Mouse (Mus musculus) liver, embryonic 15.5 days (tissue): ENCODE data around the gene Olfr453. TPM values are rescaled to one million over a fixed set of nuclear protein-coding genes. Genes with fewer than 3 reads are reported as not detected.
A peak's percentile ranks its signal among the peaks of the same experiment; 100 is the strongest.

Experiments
- ATAC-seq: fragments of 200-750 bp; cut with Nextera tagmentation; 2 replicates; pipeline ENCODE4 v1.8.0; 2017; ENCODE audit warnings: moderate number of reproducible peaks, mild to moderate bottlenecking, moderate library complexity; ENCODE audit not compliant: insufficient read depth
- H3K27ac ChIP-seq: fragments of 300-500 bp; sonication (generic); replicated peaks from 2 replicates; pipeline ENCODE4 v1.5.1; 2015; ENCODE audit warnings: mild to moderate bottlenecking, inconsistent platforms
- H3K27me3 ChIP-seq: fragments of 300-500 bp; sonication (generic); 2 replicates; pipeline ENCODE4 v1.6.1; 2015; ENCODE audit warnings: mild to moderate bottlenecking, inconsistent platforms
- H3K36me3 ChIP-seq: fragments of 300-500 bp; sonication (generic); replicated peaks from 2 replicates; pipeline ENCODE4 v1.6.1; 2015; ENCODE audit warnings: moderate library complexity, mild to moderate bottlenecking, inconsistent platforms
- H3K4me1 ChIP-seq: fragments of 300-500 bp; sonication (generic); replicated peaks from 2 replicates; pipeline ENCODE4 v1.6.1; 2015; ENCODE audit warnings: inconsistent platforms
- H3K4me2 ChIP-seq: fragments of 300-500 bp; sonication (generic); 2 replicates; pipeline ENCODE4 v1.6.1; 2015; ENCODE audit warnings: moderate library complexity, mild to moderate bottlenecking, inconsistent platforms
- H3K4me3 ChIP-seq: fragments of 300-500 bp; sonication (generic); replicated peaks from 2 replicates; pipeline ENCODE4 v1.5.1; 2015; ENCODE audit warnings: mild to moderate bottlenecking, inconsistent platforms
- H3K9ac ChIP-seq: fragments of 300-500 bp; sonication (generic); 2 replicates; pipeline ENCODE4 v1.6.1; 2015; ENCODE audit warnings: moderate library complexity, mild to moderate bottlenecking, inconsistent platforms
- H3K9me3 ChIP-seq: fragments of 300-500 bp; sonication (generic); replicated peaks from 2 replicates; pipeline ENCODE4 v1.6.1; 2016; ENCODE audit warnings: inconsistent platforms
- WGBS: fragments of 180-500 bp; shearing (Covaris S2); methylation state at CpG from one replicate; pipeline ENCODE4 v1.1.7; 2015; ENCODE audit warnings: mixed read lengths; ENCODE audit not compliant: insufficient replicate concordance; 5-methylcytosine and 5-hydroxymethylcytosine counted together
- polyA plus RNA-seq: library from polyadenylated mRNA; unstranded; fragments of >200 nt; fragmentation: Nextera tagmentation; extraction: Ambion mirVana; gene quantifications from 2 replicates; pipeline ENCODE4 v1.2.1, GENCODE M21; 2015

The Olfr453 gene
- polyA plus RNA-seq = not detected in 2 replicates

GRCm38 (mm10) chr6:42739071-42739470, at the start of gene Olfr453:
Gene Olfr453 (plus strand): TSS chr6:42739371.
- Histone ChIP-seq H3K4me2 (no peak within 1 kb of the TSS), H3K27ac (no peak within 1 kb of the TSS), H3K9ac (no peak within 1 kb of the TSS), H3K27me3 (no peaks in the 10 kb centered on the region), H3K4me3 (no peak within 1 kb of the TSS), H3K4me1 (no peaks in the 10 kb centered on the region), H3K9me3 (no peaks in the 10 kb centered on the region), H3K36me3 (no peaks in the 10 kb centered on the region)
- no peak for ATAC-seq
- 86% methylated on average over 1 of the region's 1 CpGs for WGBS

DNA sequence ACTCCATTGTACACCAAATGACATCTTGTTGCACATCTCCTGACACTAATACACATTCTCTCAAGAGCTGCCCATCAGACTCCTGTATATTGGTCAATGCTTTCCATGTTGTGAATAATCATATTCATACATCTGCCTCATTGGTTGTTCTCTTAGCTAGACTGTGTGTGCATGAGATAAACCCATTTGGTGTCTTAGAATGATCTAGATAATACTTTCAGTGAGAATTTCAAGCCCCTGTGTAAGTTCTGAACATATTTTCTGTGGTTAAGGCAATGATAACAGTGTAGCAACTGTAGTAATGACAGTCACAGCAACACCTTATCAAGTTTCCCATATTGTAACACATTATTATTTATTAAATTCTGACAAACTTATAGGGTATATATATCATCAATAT, 49.4 kb upstream of the Olfr453 start:
- Histone ChIP-seq H3K4me1 (peaks cover 25% of the 10 kb centered on the region), H3K36me3 (no peaks in the 10 kb centered on the region), H3K27ac (no peak overlapping the region), H3K9me3 (no peaks in the 10 kb centered on the region), H3K4me2 (no peak overlapping the region), H3K4me3 (no peak overlapping the region), H3K9ac (no peak overlapping the region), H3K27me3 (no peaks in the 10 kb centered on the region)
- peak; percentile 56 for ATAC-seq

DNA sequence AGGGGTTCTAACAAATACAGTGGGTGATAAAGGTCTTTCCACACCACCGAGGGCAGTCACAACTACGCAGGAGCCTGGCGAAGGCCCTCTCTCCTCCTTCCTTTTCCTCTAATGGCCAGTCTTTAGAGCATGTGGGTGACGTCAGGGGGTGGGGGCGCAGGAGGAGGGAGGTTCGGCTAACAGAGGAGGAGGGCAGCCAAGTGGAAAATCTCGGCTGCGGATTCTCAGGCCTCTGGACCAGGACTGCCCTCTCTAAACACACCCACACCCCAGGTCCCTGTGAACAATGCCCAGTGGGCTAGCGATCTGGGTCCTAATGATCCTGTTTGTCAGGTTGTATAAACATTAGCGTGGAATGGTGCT, 47.0 kb upstream of the Olfr453 start:
- H3K4me1 ChIP-seq = peaks cover 25% of the 10 kb centered on the region
- no peaks in the 10 kb centered on the region for H3K27me3 ChIP-seq

GRCm38 (mm10) chr6:42692517-42693190, 46.5 kb upstream of the Olfr453 start:
- H3K9ac ChIP-seq = peak overlapping the region; percentile 35
- peak overlapping the region; percentile 62 for H3K4me3 ChIP-seq
- ATAC-seq = peak; percentile 72
- H3K4me2 ChIP-seq = peak overlapping the region; percentile 73
- H3K27ac ChIP-seq = peak overlapping the region; percentile 6; the same call in 1 of the 2 replicates
- no peaks in the 10 kb centered on the region for H3K36me3 ChIP-seq
- WGBS = under 1% methylated on average over 32 of the region's 32 CpGs
- peaks cover 25% of the 10 kb centered on the region for H3K4me1 ChIP-seq
- H3K9me3 ChIP-seq = no peaks in the 10 kb centered on the region
- no peaks in the 10 kb centered on the region for H3K27me3 ChIP-seq

More for the DNA sequence above, 47.0 kb upstream of the Olfr453 start:
- WGBS = under 1% methylated on average over 10 of the region's 10 CpGs
- Histone ChIP-seq H3K36me3 (no peaks in the 10 kb centered on the region), H3K27ac (no peak overlapping the region), H3K9ac (peak overlapping the region; percentile 35; the same call in 1 of the 2 replicates), H3K4me3 (peak overlapping the region; percentile 62), H3K4me2 (peak overlapping the region; percentile 73), H3K9me3 (no peaks in the 10 kb centered on the region)
- peak; percentile 53 for ATAC-seq

- H3K4me3 ChIP-seq = peak within 1 kb of the TSS; percentile 41
- H3K27me3 ChIP-seq = no peaks in the 10 kb centered on the region
- no peaks in the 10 kb centered on the region for H3K36me3 ChIP-seq
- H3K9ac ChIP-seq = no peak within 1 kb of the TSS
- 12% methylated on average over 28 of the region's 28 CpGs for WGBS
- no peaks in the 10 kb centered on the region for H3K9me3 ChIP-seq
- 0 out of 2 replicates have a peak, but pooled peaks have one; percentile 47 for ATAC-seq
- peak within 1 kb of the TSS; percentile 58 for H3K4me2 ChIP-seq
- H3K27ac ChIP-seq = no peak within 1 kb of the TSS
- no peaks in the 10 kb centered on the region for H3K4me1 ChIP-seq
Measured at GRCm38 (mm10) chr6:42709291-42710211, 29.6 kb upstream of the Olfr453 start, which contains the start of gene Tcaf1. Gene Tcaf1 (minus strand): TSS chr6:42710088.

- H3K9ac ChIP-seq = no peak overlapping the region
- no peak overlapping the region for H3K4me3 ChIP-seq
- no peaks in the 10 kb centered on the region for H3K36me3 ChIP-seq
- no peaks in the 10 kb centered on the region for H3K4me1 ChIP-seq
- no peak overlapping the region for H3K27ac ChIP-seq
- no peak overlapping the region for H3K4me2 ChIP-seq
- WGBS = 37% methylated on average over 8 of the region's 8 CpGs
- ATAC-seq = no peak
- H3K9me3 ChIP-seq = no peaks in the 10 kb centered on the region
- no peaks in the 10 kb centered on the region for H3K27me3 ChIP-seq
Measured at GRCm38 (mm10) chr6:42714668-42715067, 24.5 kb upstream of the Olfr453 start.

GRCm38 (mm10) chr6:42717973-42718372, 21.2 kb upstream of the Olfr453 start:
- Histone ChIP-seq H3K9ac (no peak overlapping the region), H3K9me3 (no peaks in the 10 kb centered on the region), H3K27ac (no peak overlapping the region), H3K4me2 (no peak overlapping the region), H3K36me3 (no peaks in the 10 kb centered on the region), H3K27me3 (no peaks in the 10 kb centered on the region), H3K4me1 (no peaks in the 10 kb centered on the region), H3K4me3 (no peak overlapping the region)
- ATAC-seq = no peak

DNA sequence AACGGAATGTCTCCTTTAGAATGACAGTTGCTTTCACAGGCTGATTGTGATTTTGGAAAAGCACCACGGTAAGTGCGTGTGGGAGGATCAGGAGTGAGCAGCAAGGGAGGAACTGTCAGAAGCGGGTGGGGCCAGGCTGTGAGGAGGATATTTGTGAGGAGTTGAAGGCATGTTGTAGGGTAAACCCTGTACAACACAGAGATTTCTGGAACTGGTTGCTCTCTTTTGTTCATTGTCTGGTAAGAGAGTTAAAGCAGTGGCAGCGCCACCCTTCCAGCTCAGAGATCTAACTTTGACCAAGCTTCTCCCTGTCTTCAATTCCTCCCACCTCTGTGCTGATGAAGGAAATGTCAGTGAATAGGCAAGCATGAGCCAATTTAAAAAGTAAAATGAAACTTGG, 3.1 kb downstream of the Olfr453 start:
- WGBS = 48% methylated on average over 5 of the region's 5 CpGs

DNA sequence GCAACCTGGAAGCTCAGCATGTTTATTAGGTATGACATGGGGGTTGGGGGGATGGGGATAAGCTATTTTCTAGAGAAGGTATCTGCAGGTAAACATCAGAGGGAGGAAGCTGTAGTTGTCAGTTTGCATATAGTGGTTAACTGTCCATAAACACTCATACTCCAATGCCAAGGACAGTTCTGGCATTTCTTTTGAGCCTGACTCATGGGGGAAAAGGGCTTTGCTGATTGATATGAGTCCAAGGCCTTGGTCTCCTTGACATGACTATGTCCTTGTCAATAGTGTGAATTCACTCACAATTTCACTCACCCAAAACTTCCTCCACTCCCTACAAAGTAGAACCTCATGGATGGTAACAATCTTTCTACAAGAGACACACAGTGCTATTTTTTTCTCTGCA, 8.7 kb downstream of the Olfr453 start:
- Histone ChIP-seq H3K9me3 (no peaks in the 10 kb centered on the region), H3K4me2 (no peak overlapping the region), H3K4me3 (no peak overlapping the region), H3K27ac (no peak overlapping the region), H3K36me3 (no peaks in the 10 kb centered on the region), H3K27me3 (no peaks in the 10 kb centered on the region), H3K9ac (no peak overlapping the region), H3K4me1 (no peaks in the 10 kb centered on the region)
- ATAC-seq = no peak

More for the DNA sequence above, 3.1 kb downstream of the Olfr453 start:
- no peak overlapping the region for H3K4me3 ChIP-seq
- H3K27ac ChIP-seq = no peak overlapping the region
- H3K27me3 ChIP-seq = no peaks in the 10 kb centered on the region
- no peaks in the 10 kb centered on the region for H3K9me3 ChIP-seq
- ATAC-seq = no peak
- no peaks in the 10 kb centered on the region for H3K4me1 ChIP-seq
- H3K9ac ChIP-seq = no peak overlapping the region
- no peaks in the 10 kb centered on the region for H3K36me3 ChIP-seq
- no peak overlapping the region for H3K4me2 ChIP-seq

DNA sequence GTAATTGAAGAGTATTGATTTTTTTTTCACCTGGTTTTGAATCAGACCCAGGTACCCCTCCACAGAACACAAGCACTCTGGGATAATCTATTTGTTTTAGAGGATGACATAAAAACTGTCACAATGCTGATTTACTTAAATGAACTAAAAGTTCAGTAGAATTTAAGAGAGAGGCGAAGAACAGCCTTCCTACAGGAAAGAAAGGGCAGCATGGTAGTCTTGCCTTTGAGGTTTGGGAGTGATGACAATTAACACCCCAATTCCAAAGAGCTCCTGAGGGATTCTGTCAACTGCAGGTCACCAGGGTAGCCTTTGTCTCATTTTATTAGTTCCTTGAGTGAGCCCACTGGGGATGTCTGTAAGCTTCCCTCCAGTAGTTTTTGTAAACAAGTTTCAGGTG, 16.9 kb downstream of the Olfr453 start, which contains the start of gene Olfr38:
Gene Olfr38, plus strand, starts transcription at position 301 of the 400 bp plus-strand sequence.
- H3K27me3 ChIP-seq = no peaks in the 10 kb centered on the region
- H3K9ac ChIP-seq = no peak within 1 kb of the TSS
- H3K4me2 ChIP-seq = no peak within 1 kb of the TSS
- H3K4me3 ChIP-seq = no peak within 1 kb of the TSS
- no peak within 1 kb of the TSS for H3K27ac ChIP-seq
- H3K4me1 ChIP-seq = no peaks in the 10 kb centered on the region
- WGBS = 43% methylated on average over 1 of the region's 1 CpGs
- H3K9me3 ChIP-seq = no peaks in the 10 kb centered on the region
- H3K36me3 ChIP-seq = no peaks in the 10 kb centered on the region
- ATAC-seq = no peak

DNA sequence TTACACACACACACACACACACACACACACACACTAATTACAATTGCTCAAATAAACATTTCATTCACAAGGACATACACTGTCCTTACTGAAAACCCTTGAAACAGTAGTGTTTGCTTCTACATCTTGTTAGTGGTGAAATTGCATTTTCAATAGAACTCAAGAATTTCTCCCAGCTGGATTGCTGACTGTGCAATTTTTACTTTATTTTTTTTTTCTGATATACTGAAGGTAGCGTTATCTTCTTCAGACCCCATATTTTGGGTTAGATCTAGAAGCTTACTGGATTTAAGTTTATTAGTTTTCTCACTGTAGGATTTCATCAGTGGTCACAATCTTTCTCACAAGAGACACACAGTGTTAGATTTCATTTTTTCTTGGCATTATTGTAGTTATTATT, 37.9 kb downstream of the Olfr453 start:
- no peaks in the 10 kb centered on the region for H3K27me3 ChIP-seq
- H3K9me3 ChIP-seq = no peaks in the 10 kb centered on the region
- no peak for ATAC-seq
- H3K4me1 ChIP-seq = no peaks in the 10 kb centered on the region
- no peaks in the 10 kb centered on the region for H3K36me3 ChIP-seq
- H3K4me3 ChIP-seq = no peak overlapping the region
- H3K4me2 ChIP-seq = no peak overlapping the region
- no peak overlapping the region for H3K27ac ChIP-seq
- WGBS = 61% methylated on average over 1 of the region's 1 CpGs
- no peak overlapping the region for H3K9ac ChIP-seq
